Mouse (Mus musculus) T-helper 17 cell (primary cell): ENCODE measurements at regions not wholly inside any gene's neighbourhood (a gene's known extent, or its start where the extent isn't known, plus 50 kb on each side); places are given as distances from the start of the nearest gene placed in this dataset.

Experiments
- in situ Hi-C, 2 experiments: fragments of 300-600 bp; cut with MboI, MseI; formaldehyde crosslinking; loops; 1 replicate in 1 of 2; 2 replicates in 1 of 2; pipeline ENCODE4 v1.15.1; 2025; ENCODE audit warnings: high pct_unique_total_duplicates in 2 of 2

DNA sequence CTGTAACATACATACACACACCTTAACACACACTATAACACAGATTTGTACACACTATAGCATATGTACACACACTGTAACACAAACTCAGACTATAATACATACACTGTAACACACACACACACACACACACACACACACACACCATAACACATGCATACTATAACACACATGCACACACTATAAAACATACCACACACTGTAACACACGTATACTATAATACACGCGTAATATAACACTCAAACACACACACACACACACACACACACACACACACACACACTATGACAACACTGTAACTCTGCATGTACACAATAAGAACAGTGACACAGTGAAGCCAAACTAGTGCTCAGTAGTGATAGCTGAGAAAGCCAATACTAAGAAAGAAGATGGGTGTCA, 147.7 kb upstream of the Igfbp3 start:
- in situ Hi-C loops, result no loop called here

DNA sequence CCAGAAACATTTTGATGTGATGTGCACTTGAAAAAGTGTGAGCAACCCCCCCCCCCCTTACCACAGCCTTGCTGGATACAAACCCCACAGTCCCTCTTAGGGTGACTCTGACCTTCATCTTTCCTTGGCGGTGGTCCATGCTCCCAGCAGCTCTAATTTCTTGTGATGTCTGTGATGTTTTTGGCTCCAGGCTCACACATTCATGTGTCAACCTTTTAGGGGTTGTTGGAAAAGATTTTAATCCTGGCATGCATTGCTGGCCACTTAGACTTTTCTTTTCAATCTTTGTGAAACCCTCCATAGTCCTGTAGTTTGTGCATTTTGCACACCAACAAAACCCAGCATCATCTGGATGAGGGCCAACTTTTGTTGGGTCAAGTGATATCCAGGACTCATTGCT, 134.9 kb upstream of the Igfbp3 start:
- in situ Hi-C loops, result no loop called here

DNA sequence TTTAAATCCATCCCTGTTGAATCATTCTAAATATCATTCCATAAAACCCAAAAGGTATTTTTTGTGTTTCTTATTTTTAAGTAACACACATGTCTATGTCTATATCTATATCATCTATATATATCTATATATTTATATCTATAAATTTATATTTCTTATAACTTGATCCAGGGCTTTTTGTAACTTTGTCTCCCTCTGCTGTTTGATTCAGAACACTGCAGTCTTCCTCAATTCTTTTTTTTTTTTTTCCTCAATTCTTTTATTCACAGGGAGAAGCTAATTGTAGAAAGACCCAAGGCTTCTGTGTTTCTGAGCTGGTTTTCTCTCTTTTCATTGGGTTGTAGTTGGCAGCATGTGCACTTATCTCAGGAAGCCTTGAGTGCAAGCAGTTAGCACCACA, 124.1 kb upstream of the Igfbp3 start:
- in situ Hi-C loops, result loop anchor here in 1 of 2 experiments (10.0 kb wide), 1 partner anchor 1067 kb away; no protein-coding TSS in a partner anchor

DNA sequence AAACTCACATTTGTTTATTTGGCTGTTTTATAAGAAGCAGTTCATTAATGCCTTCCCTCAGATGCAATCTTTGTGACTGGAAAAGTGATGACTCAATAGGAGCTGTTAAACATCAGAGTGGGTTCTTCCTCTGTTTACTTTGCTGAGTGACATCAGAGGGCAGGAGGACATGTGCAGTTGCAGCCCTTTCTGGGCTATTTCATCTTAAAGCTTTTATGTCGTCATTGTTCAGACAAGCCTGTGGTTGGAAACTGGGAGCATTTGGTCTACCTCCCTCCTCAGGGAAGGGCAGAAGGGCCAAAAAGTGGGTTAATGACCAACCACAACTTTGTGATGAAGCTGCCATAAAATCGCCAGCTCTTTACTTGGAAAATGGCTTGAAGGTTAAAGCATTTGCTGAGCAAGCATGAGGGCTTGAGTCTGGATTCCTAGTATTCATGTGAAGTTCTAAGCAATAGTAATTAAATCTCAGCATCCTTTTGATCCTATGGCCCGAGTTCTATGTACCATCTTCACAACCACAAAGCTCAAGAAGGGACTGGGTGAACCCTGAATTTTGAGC, 103.8 kb upstream of the Igfbp3 start:
- in situ Hi-C loops, result no loop called here

DNA sequence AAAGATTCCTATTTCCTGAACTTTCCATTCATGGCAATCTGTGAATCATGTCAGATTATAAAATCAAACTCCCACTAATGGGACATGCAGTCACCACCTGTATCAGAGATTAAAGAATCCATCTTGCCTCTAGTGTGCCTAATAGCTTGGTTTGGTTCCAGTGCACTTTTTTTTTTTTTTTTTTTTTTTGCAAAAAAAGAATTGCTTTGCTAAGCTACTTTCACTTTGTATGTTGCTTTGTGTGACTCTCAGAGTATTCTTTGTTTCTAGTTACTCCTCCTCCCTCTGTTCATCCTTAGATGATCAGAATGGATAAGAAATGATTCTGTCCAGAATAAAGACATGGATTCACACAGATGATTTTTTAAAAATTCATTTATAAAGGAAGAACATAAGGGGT, 82.5 kb upstream of the Igfbp3 start:
- in situ Hi-C loops, result no loop called here

DNA sequence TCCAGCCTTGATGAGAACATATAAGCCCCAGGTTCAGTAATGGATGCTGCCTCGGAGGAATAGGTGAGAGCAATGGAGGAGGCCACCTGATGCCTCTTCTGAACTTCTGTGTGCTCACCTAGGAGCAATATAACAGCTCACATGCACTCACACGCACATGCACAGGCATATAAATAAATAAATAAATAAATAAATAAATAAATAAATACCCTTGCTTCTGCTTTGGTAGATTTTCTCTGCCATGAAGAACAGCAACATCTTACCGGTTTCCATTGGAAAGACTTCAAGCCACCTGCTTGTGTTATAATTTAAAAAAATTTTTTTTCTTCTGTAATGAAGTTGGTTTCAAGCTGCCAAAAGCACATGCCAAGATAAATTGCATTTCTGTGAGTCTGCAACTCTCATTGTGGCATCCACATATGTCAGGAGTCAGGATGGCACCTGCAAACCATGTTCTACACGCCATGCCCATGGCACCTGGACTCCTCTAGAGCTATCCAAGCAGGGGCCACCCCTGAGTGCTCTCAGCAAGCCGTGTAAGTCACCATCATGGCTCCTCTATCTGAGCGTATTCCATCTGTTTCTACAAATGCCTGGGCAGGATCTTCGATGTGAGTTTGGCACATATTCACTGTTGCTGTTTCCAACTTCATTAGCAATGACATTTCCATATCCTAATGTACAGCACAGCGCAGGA, 75.7 kb upstream of the Igfbp3 start:
- in situ Hi-C loops, result no loop called here

DNA sequence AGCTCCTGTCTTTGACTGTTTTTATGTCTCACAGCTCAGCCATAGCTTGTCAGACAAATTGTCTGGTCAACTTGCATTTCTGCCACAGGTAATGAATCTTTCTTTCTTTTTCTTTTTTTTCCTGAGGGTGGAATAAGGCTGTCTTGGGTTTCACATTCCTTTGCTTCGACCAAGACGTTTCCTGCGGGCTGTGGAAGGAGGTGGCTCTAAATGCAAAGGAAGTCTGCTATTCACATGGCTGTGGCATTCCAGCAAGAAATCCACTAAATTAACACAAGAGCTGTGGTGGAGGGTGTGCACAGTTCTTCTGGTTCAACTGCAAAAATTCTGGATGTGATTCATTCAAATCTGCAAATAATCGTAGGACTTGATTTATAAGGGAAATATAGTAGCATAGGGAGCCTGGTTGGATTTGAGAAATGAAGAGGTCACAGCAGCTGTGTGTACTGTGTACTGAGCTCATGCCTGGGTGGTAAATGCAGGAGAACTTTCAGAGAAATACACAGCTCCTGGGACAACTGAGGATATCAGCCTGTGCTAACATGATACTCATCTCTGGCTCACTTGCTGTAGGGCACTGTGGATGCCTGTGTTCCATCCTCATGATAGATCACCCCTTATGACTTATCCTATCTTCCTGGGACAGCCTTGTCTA, 71.2 kb upstream of the Igfbp3 start:
- in situ Hi-C loops, result no loop called here

DNA sequence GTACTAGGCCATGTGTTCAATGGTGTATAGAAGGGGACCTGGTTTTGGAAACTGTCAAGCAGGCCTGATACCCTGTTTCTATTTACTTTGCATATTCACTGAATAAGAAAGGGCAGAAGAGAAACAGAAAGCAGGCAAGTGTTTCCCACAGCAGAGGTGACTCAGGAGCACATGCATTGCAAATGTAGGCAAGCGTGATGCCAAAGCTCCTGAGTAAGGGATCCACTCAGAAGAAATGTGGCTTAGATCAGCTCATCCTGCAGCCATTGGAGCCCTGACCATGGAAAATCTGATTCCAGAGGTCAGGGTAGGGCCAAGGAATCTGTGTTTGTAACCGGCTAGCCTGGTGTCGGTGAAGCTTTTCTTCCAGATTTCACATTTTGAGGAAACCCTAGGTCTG, 69.3 kb upstream of the Igfbp3 start:
- in situ Hi-C loops, result no loop called here

DNA sequence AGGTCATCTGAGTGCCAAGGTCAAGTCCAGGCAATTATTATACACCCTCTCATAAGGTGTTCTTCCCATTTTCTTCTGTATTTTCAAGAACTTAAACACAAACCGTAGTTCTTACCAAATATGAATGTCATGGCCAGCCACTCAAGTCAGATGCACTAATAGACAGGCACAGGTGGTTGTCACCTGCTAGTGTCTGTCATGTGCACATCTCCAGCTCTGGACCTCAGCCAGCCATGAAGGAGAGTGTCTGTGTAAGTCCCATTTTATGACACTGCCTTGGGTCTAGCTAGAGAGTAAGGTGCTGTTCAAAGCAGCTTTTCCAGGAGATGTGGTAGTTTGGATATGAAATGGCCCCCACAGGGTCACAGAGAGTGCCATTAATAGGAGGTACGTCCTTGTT, 68.5 kb upstream of the Igfbp3 start:
- in situ Hi-C loops, result no loop called here

DNA sequence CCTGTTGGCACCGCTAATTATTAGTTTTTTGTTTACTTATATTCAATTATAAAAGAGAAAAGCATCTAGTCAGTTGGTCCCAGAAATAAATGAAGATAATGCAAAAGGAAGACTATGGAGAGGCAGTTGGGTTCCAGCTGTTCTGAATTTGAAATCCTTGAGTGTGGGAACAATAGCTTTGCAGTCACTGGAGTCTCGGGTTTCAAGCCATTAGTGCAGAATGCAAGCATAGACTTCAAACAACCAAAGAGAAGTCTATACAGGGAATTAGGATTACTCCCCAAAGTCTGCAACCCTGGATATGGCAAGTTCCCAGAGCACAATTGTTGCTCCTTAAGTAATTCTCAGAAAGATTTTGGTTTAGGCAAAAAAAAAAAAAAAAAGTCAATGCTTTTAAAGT, 67.9 kb upstream of the Igfbp3 start:
- in situ Hi-C loops, result no loop called here

DNA sequence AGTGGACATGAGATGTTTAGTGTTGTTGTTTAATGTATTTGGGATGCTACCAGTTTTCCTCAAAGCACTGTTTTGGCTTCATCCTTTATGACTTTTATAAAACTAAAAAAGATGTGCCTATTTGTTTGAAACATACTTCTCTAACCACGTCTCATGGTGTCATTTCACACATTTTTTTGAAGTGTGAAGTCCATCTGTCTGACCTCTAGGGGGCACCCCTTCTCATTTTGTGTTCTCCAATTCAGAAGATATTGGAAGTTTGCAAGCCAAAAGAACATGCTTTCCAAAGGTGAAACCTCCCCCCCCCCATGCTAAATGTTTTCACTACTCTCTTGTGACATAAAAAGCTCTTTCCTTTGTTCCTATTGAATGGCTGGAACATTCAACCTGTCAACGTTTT, 66.2 kb upstream of the Igfbp3 start:
- in situ Hi-C loops, result loop anchor here in 1 of 2 experiments (5.0 kb wide), 1 partner anchor 1332 kb away; no protein-coding TSS in a partner anchor

DNA sequence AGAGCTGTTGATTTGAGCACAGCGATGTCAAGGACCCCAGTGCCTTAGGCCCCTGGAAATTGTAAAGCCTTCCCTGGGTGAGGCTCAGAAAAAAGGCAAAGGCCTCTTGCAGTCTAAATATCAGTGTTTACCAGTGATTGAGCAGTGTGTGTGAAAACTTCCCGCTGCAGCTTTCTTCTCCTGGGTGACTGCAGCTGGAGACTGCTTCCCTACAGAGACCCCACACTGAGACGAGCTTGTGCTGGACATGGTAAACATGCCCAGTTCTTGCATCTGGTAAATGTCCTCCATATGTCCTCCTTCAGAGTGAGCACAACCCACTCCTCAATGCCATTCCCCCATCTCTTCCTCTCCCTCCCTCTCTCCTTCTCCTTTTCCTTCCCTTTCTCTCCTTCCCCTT, 58.8 kb upstream of the Igfbp3 start:
- in situ Hi-C loops, result no loop called here

DNA sequence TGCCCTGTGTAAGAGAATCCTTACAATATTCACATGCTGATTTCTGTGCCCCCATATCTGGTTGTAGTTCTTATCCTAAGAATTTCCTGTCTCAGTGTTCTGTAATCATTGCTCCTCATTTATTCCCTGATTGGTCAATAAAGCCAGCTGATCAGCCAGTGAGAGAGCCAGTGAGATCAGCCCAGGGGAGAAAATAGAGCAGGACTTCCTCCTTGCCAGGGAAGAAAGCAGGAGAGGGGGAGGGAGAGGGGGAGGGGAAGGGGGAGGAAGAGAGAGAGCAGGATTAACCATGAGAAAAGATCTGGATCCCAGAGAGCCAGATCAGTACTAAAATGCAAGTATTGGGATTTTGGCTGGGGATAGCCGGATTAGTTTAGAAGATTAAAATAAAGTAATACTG, 57.2 kb upstream of the Igfbp3 start:
- in situ Hi-C loops, result no loop called here

DNA sequence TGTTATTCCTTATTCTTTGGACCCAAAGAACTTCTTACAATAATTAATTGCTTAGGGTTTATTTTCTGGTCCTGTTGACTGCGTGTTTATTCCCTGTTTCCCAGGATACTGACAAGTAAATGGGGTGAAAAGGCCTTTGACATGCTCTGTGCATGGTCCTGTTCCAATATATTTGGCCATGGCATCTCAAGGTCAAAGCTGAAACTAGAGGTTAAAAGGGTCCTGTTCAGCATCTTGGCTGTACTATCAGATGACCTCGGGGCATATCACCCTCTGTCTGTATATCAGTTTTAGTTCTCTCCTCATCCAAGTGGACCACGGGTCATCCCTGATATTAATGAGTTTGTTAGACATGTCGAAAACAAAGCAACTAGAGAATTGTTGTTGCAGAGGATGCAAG, 50.2 kb upstream of the Igfbp3 start:
- in situ Hi-C loops, result no loop called here
